Mouse (Mus musculus) liver, embryonic 14 days (tissue): ENCODE results near the gene Krtap9-1. TPM values are rescaled to one million over a fixed set of nuclear protein-coding genes. Genes with fewer than 3 reads are reported as not detected.

Source experiments
- polyA plus RNA-seq: library from polyadenylated mRNA; depleted of rRNA; stranded (reverse); fragments of >200 nt; gene quantifications from 2 replicates; pipeline ENCODE4 v1.2.3, GENCODE M21; 2012; rRNA removed

Krtap9-1 gene
- not detected in 2 replicates for polyA plus RNA-seq

DNA sequence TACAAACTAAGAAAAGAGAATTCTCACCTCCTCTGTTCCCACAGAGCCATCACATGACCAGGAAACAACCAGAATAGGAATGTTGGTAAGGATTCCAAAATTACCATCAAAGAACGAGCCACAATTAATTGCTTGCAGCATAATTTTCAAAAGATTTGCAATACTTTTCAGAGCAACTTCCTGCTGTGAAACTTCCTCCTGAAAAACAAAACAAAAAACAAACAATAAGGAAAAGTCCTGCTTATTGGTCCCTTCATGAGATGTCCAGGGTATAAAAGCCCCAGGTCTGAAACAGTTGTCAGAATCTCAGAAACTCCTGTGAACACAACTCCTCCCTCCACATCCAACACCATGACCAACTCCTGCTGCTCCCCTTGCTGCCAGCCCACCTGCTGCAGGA is at the start of gene Krtap9-1:
Gene Krtap9-1, plus strand, starts transcription at position 301 of the 400 bp plus-strand sequence.

DNA sequence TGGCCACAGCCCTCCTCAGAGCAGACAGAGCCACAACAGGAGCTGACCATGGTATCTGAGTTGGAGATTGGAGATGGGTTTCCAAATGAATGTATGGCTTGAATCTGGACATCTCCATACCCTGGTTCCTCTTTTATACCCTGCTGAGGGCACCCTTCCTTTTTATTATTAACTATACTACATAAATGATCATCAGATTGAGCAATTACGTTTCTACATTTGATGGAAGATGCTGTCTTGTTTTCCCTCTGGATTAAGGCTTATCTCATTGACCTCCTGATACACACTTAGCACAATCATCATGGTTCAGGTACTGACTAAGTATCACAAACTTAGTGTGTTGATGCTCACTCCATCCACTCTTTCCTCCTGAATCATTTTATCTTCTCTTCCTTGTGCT is 35.2 kb upstream of the Krtap9-1 start, which contains the start of gene 2300003K06Rik:
Gene 2300003K06Rik, minus strand, starts transcription at position 101 of the 400 bp plus-strand sequence.

DNA sequence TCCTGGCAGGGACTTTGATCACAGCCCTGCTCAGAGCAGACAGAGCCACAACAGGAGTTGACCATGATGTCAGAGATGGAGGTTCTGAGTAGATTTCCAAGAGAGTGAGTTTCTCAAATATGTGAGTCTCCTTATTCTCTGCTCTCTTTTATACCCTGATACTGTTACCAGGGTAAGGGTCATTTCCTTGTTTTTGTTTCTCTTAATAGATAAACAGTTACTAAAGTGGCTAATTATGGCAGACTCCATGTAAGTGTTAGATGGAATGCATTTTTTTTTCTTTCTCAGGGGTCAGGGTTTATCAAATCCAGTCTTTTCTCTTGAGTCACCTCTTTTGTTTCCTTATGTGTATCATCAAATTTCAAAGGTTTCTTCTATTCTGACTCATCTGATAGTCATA is 21.7 kb upstream of the Krtap9-1 start, which contains the start of gene Krtap4-16:
Gene Krtap4-16, minus strand, starts transcription at position 101 of the 400 bp plus-strand sequence.

DNA sequence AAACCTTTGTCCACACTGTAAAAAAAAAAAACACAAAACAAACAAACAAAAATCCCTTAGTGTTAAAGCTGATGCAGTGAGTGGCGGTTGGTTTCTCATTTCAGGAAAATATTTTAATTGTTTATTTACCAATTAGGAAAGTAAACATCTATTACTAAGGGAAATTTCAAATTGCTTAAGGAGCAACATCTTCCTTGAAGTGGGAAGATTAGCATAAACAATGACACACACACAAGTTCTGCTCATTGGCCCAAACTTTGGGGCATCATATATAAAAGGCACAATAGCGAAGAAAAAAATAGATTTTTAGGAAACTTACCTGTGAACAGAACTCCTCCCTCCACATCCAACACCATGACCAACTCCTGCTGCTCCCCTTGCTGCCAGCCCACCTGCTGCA is 15.6 kb upstream of the Krtap9-1 start, which contains the start of gene Gm11568:
Gene Gm11568, plus strand, starts transcription at position 301 of the 400 bp plus-strand sequence.

DNA sequence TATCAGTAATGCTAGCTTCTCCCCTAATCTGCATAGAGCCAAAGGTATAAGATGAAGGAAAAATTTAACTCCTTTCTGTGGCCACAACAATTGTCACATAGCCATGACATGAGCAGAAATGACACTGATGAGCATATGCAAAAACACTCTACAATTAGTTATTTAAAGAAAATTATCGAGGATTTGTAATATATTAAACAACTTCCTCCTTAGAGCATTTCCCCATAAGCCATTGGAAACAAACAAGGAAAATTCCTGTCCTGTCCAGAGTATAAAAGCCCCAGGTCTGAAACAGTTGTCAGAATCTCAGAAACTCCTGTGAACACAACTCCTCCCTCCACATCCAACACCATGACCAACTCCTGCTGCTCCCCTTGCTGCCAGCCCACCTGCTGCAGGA is 9.0 kb upstream of the Krtap9-1 start, which contains the start of gene Gm11559:
Gene Gm11559, plus strand, starts transcription at position 301 of the 400 bp plus-strand sequence.

DNA sequence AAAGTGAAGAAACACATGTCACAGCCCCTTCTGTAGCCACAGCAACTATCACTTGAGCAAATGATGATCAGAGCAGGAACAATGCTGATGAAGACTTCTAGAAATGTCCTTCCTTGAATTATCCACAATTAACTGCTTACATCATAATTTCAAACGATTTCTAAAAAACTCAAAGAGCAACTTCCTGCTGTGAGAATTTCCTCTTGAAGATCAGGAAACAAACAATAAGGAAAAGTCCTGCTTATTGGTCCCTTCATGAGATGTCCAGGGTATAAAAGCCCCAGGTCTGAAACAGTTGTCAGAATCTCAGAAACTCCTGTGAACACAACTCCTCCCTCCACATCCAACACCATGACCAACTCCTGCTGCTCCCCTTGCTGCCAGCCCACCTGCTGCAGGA is 5.7 kb downstream of the Krtap9-1 start, which contains the start of gene Gm11567:
Gene Gm11567, plus strand, starts transcription at position 301 of the 400 bp plus-strand sequence.

DNA sequence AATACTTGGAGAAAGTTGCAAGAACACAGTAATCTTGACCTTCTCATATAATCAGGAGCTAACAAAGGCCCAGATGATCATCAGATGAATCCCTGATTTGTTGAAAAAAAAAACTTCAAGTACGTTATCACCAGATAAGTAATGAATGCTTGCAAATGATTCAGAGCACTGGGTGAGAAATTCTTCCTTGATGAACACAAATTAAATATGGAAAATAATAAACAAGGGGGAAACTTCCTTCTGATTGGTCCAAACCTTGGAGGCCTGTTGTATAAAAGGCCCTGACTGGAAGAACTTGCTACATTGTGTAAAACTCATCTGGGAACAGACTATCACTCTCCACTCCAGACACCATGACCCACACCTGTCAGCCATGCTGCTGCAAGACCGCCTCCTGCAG is 34.4 kb downstream of the Krtap9-1 start, which contains the start of gene Krtap31-1:
Gene Krtap31-1, plus strand, starts transcription at position 301 of the 400 bp plus-strand sequence.

DNA sequence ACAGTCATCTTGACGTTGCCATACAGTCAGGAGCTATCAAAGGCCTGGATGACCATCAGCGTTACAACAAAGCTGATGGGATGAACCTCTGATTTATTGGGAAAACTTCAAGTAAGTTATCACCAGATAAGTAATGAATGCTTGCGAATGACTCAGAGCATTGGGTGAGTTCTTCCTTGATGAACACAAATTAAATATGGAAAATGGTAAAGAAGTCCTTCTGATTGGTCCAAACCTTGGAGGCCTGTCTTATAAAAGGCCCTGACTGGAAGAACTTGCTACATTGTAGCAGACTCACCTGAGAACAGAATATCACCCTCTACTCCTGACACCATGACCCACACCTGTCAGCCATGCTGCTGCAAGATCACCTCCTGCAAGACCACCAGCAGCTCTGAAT is 41.3 kb downstream of the Krtap9-1 start, which contains the start of gene Gm11565:
Gene Gm11565, plus strand, starts transcription at position 301 of the 400 bp plus-strand sequence.

Other genes starting within 250 kb of the Krtap9-1 start
- not detected in 2 replicates for gene Krtap4-1, start 245.2 kb upstream of the Krtap9-1 start, polyA plus RNA-seq
- gene Krtap4-2, start 238.3 kb upstream of the Krtap9-1 start, polyA plus RNA-seq, result not detected in 2 replicates
- gene Krtap4-7, start 229.3 kb upstream of the Krtap9-1 start, polyA plus RNA-seq, result not detected in 2 replicates
- not detected in 2 replicates for gene Gm11555, start 223.2 kb upstream of the Krtap9-1 start, polyA plus RNA-seq
- gene Gm11563, start 214.4 kb upstream of the Krtap9-1 start, polyA plus RNA-seq, result not detected in 2 replicates
- not detected in 2 replicates for gene Krtap4-6, start 207.4 kb upstream of the Krtap9-1 start, polyA plus RNA-seq
- not detected in 2 replicates for gene Gm14190, start 182.6 kb upstream of the Krtap9-1 start, polyA plus RNA-seq
- not detected in 2 replicates for gene Gm14180, start 139.1 kb upstream of the Krtap9-1 start, polyA plus RNA-seq
- not detected in 2 replicates for gene Gm11595, start 100.5 kb upstream of the Krtap9-1 start, polyA plus RNA-seq
- not detected in 2 replicates for gene Krtap4-8, start 92.7 kb upstream of the Krtap9-1 start, polyA plus RNA-seq
- not detected in 2 replicates for gene Krtap4-9, start 88.2 kb upstream of the Krtap9-1 start, polyA plus RNA-seq
- gene Gm11596, start 79.9 kb upstream of the Krtap9-1 start, polyA plus RNA-seq, result not detected in 2 replicates
- gene Gm11569, start 74.5 kb upstream of the Krtap9-1 start, polyA plus RNA-seq, result not detected in 2 replicates
- gene Gm11554, start 68.9 kb upstream of the Krtap9-1 start, polyA plus RNA-seq, result not detected in 2 replicates
- not detected in 2 replicates for gene Krtap4-13, start 63.5 kb upstream of the Krtap9-1 start, polyA plus RNA-seq
- gene Gm11564, start 57.7 kb upstream of the Krtap9-1 start, polyA plus RNA-seq, result not detected in 2 replicates
- gene 2300003K06Rik, start 35.3 kb upstream of the Krtap9-1 start, polyA plus RNA-seq, result not detected in 2 replicates
- gene Krtap4-16, start 21.8 kb upstream of the Krtap9-1 start, polyA plus RNA-seq, result 0.09 and 0.10 TPM in 2 replicates
- not detected in 2 replicates for gene Gm11568, start 15.5 kb upstream of the Krtap9-1 start, polyA plus RNA-seq
- gene Gm11559, start 8.9 kb upstream of the Krtap9-1 start, polyA plus RNA-seq, result not detected in 2 replicates
- not detected in 2 replicates for gene Gm11567, start 5.8 kb downstream of the Krtap9-1 start, polyA plus RNA-seq
- gene Krtap31-1, start 34.5 kb downstream of the Krtap9-1 start, polyA plus RNA-seq, result not detected in 2 replicates
- not detected in 2 replicates for gene Gm11565, start 41.4 kb downstream of the Krtap9-1 start, polyA plus RNA-seq
- gene Krtap31-2, start 62.9 kb downstream of the Krtap9-1 start, polyA plus RNA-seq, result not detected in 2 replicates
- gene Krtap9-5, start 75.1 kb downstream of the Krtap9-1 start, polyA plus RNA-seq, result not detected in 2 replicates
- gene Krtap29-1, start 105.7 kb downstream of the Krtap9-1 start, polyA plus RNA-seq, result not detected in 2 replicates
- not detected in 2 replicates for gene Krtap16-1, start 113.2 kb downstream of the Krtap9-1 start, polyA plus RNA-seq
- gene Krtap17-1, start 120.6 kb downstream of the Krtap9-1 start, polyA plus RNA-seq, result not detected in 2 replicates
- gene Krt33a, start 142.8 kb downstream of the Krtap9-1 start, polyA plus RNA-seq, result not detected in 2 replicates
- not detected in 2 replicates for gene Krt33b, start 156.5 kb downstream of the Krtap9-1 start, polyA plus RNA-seq
- not detected in 2 replicates for gene Krt34, start 168.2 kb downstream of the Krtap9-1 start, polyA plus RNA-seq
- not detected in 2 replicates for gene Krt31, start 177.2 kb downstream of the Krtap9-1 start, polyA plus RNA-seq
- gene Krt32, start 214.8 kb downstream of the Krtap9-1 start, polyA plus RNA-seq, result not detected in 2 replicates
- gene Krt35, start 222.9 kb downstream of the Krtap9-1 start, polyA plus RNA-seq, result not detected in 2 replicates
- not detected in 2 replicates for gene Krt36, start 232.2 kb downstream of the Krtap9-1 start, polyA plus RNA-seq
- 0.03 TPM in 1 of 2 replicates, not detected in the other for gene Krt13, start 248.2 kb downstream of the Krtap9-1 start, polyA plus RNA-seq